Mouse (Mus musculus): Measurements from ENCODE around the gene Gatd1. TPM values are rescaled to one million over a fixed set of nuclear protein-coding genes. Genes with fewer than 3 reads are reported as not detected.
A peak's percentile ranks its signal among the peaks of the same experiment; 100 is the strongest.
"Not testable (repeated sequence)": the region's sequence is repeated elsewhere in the genome, so short reads cannot be mapped to it uniquely, and the experiment has no call there.

Gatd1 gene
- polyA plus RNA-seq, 1 experiment, result 11.1 TPM

DNA sequence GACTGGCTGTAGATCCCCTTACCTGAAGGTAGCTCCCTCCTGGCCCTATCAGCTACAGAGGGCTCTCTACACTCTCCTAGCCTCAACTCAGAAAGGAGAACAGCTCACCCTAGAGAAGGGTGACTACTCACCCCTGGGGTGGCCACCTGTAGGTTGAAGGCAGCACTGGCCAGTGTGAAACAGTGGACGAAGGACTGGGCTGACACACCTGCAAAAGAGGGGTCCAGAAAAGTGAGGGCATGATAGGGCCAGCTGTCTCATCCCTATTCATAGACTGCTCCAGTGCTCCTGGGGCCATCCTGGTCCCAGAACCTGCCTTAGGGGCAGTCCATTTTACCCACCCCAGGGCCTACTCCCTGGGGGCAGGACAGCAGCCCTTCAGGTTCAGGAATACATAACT lies 2.3 kb downstream of the Gatd1 start:
- Histone ChIP-seq H3K27me3 (replicated peaks) (no peaks in the 10 kb centered on the region), H3K9me3 (no peaks in the 10 kb centered on the region), H3K4me1 (peaks cover 55% of the 10 kb centered on the region), H3K4me3 (replicated peaks) (no peak overlapping the region), H3K36me3 (replicated peaks; ENCODE audit: low read length) (peaks cover 45% of the 10 kb centered on the region)
- no peak for TF ChIP-seq FLI1 (IDR thresholded peaks at IDR 0.05; ENCODE audit: low read length)
- no peak for TF ChIP-seq GATA1 (IDR thresholded peaks at IDR 0.05; ENCODE audit: borderline replicate concordance, low read length)

DNA sequence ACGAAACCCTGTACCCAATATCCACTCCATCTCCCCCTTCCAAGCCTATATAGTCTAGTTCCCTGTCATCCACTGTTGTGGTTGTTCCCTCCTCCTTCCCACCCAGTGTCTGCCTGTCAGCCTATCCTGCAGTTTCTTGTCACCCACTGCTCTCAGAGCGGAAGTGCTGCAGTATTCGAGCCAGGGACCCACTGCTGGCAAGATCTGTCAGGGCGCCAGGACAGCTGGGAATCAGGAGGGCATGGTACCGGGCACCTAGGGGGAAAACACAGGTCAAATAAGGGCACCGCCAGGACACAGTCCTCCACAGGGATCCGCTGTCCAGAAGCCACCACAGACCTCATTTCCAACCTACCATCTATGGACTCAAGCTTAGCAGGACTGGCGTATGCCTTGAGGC lies 3.3 kb downstream of the Gatd1 start:
- H3K36me3 ChIP-seq (replicated peaks; ENCODE audit: low read length), result peaks cover 52% of the 10 kb centered on the region
- H3K9me3 ChIP-seq, result no peaks in the 10 kb centered on the region

DNA sequence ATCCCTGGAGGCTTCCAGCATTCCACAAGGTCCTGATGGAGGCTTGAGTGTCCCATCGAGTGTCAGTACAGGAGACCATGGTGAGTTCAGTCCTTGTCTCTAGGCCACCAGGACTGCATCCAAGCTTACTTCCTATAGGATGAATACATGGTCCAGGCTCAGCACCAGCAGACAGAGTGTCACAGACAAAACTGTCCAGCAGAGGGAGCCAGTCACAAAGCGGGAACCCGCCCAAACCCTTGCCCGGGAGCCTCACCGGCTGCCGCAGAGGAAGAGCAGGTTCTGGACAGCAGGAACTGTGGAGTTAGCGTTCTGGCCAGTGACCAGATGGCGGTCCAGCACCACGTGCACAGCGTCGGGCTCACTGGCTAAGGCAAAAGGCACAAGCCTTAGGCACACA lies 5.1 kb downstream of the Gatd1 start:
- Histone ChIP-seq H3K4me3 (replicated peaks) (peak overlapping the region; percentile 38), H3K36me3 (replicated peaks; ENCODE audit: low read length) (peaks cover 67% of the 10 kb centered on the region), H3K9me3 (no peaks in the 10 kb centered on the region), H3K27me3 (replicated peaks) (no peaks in the 10 kb centered on the region), H3K4me1 (peaks cover 40% of the 10 kb centered on the region)
- TF ChIP-seq GATA1 (IDR thresholded peaks at IDR 0.05; ENCODE audit: borderline replicate concordance, low read length) (no peak), FLI1 (IDR thresholded peaks at IDR 0.05; ENCODE audit: low read length) (no peak)

More for the DNA sequence above, 3.3 kb downstream of the Gatd1 start:
- peaks cover 49% of the 10 kb centered on the region for H3K4me1 ChIP-seq
- no peaks in the 10 kb centered on the region for H3K27me3 ChIP-seq (replicated peaks)
- TF ChIP-seq GATA1 (IDR thresholded peaks at IDR 0.05; ENCODE audit: borderline replicate concordance, low read length), result no peak
- no peak for TF ChIP-seq FLI1 (IDR thresholded peaks at IDR 0.05; ENCODE audit: low read length)
- no peak overlapping the region for H3K4me3 ChIP-seq (replicated peaks)

DNA sequence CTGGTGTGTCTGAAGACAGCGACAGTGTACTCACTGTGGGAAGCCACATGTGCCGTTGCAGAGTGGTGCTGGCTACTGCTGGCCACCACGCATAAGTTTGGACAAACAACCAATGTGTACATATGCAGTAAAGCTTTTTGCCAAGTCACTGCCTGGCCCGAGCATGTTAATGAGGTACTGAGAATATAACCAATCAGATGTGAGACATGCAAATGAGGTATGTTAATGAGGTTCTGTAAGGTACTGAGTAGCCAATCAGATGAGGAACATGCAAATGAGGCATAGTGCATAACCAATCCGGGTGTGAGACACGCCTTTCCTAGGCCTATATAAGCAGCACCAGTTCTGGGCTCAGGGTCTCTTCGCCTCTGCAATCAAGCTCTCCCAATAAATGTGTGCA lies 6.3 kb downstream of the Gatd1 start:
- H3K9me3 ChIP-seq, result not testable (repeated sequence)

DNA sequence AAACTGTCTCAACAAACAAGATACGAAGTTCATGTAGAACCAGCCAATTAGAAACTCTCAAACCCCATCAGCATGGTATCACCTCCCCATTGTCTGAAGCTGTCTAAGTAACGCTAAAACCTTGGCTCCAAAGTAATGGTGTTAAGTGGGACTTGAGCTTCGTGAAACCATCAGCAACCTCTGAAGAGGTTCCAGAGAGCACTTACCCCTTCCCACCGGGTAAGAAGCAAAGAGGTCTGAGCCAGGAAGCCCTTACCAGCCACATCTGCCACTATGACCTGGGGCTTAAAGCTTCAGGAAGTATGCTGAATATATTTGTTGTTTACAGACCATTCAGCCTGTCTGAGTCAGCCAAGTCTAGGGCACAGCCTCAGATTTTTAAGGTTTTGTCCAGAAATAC lies 8.5 kb downstream of the Gatd1 start:
- Histone ChIP-seq H3K4me1 (peaks cover 40% of the 10 kb centered on the region), H3K9me3 (no peaks in the 10 kb centered on the region), H3K27me3 (replicated peaks) (no peaks in the 10 kb centered on the region), H3K4me3 (replicated peaks) (no peak overlapping the region), H3K36me3 (replicated peaks; ENCODE audit: low read length) (peaks cover 82% of the 10 kb centered on the region)
- TF ChIP-seq GATA1 (IDR thresholded peaks at IDR 0.05; ENCODE audit: borderline replicate concordance, low read length) (no peak), FLI1 (IDR thresholded peaks at IDR 0.05; ENCODE audit: low read length) (no peak)

More for the DNA sequence above, 6.3 kb downstream of the Gatd1 start:
- H3K36me3 ChIP-seq (replicated peaks; ENCODE audit: low read length), result peaks cover 79% of the 10 kb centered on the region
- H3K4me1 ChIP-seq, result peaks cover 39% of the 10 kb centered on the region
- H3K4me3 ChIP-seq (replicated peaks); H3K27me3 ChIP-seq (replicated peaks): not testable (repeated sequence)

DNA sequence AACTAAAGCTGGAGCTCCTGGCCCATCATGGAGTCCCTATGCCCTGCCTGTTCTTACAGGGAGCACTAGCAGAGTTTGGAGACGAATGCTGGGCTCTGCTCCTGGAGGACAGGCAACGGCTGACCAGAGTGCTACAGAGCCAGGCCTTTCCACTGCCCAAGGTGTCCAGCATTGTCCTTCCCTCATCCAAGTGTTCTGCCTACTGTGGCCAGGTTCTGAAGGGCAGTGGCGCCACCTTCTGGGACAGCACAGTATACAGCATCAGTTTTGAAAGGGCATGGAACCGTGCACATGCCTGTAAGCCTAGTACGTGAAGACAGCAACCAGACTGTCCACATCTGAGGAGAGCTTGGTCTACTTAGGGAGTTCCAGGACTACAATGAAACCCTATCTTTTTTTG lies 10.6 kb downstream of the Gatd1 start:
- H3K9me3 ChIP-seq, result no peaks in the 10 kb centered on the region
- H3K4me3 ChIP-seq (replicated peaks), result peak overlapping the region; percentile 42
- TF ChIP-seq FLI1 (IDR thresholded peaks at IDR 0.05; ENCODE audit: low read length), result no peak
- no peak for TF ChIP-seq GATA1 (IDR thresholded peaks at IDR 0.05; ENCODE audit: borderline replicate concordance, low read length)
- H3K36me3 ChIP-seq (replicated peaks; ENCODE audit: low read length), result peaks cover 82% of the 10 kb centered on the region
- H3K4me1 ChIP-seq, result peaks cover 26% of the 10 kb centered on the region
- H3K27me3 ChIP-seq (replicated peaks), result no peaks in the 10 kb centered on the region

DNA sequence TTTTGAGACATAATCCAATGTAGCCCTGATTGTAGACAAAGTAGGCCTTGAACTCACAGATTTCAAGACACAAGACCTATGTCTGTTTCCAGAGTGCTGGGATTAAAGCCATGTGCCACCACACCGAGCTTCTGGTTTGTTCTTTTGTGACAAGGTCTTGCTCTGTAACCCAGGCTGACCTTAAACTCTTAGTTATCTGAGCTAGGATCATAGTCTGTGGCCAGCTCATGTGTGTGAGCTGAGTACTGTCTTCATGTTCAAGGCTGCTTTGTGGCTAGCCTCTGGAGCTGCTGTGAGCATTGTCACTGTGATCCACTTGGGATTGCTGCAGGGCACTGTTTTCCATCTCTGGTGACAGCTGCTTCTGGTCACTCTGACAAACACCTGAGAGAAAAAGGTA lies 18.6 kb downstream of the Gatd1 start:
- Histone ChIP-seq H3K4me3 (replicated peaks) (peak overlapping the region; percentile 67), H3K36me3 (replicated peaks; ENCODE audit: low read length) (peaks cover 50% of the 10 kb centered on the region), H3K4me1 (peaks cover 63% of the 10 kb centered on the region), H3K9me3 (no peaks in the 10 kb centered on the region), H3K27me3 (replicated peaks) (no peaks in the 10 kb centered on the region)
- no peak for TF ChIP-seq FLI1 (IDR thresholded peaks at IDR 0.05; ENCODE audit: low read length)
- no peak for TF ChIP-seq GATA1 (IDR thresholded peaks at IDR 0.05; ENCODE audit: borderline replicate concordance, low read length)

DNA sequence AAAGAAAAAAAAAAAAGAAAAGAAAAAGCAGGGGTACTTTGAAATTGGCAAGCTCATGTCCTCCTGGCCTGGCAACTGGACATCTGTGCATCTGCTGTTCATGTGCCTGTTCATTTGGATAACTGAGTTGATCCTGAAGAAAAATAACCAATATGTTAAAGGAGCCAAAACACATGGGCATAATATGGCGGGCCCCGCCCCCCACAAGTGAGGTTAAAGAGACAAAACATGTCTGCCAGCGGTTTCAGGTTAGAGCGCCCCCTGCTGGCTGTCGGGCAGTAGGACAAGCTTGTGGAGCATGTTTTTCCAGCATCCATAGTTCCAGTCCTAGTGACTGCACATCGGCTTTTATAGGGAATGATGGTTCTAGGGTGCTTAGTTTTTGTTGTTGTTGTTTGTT lies 19.2 kb downstream of the Gatd1 start:
- Histone ChIP-seq H3K9me3 (no peaks in the 10 kb centered on the region), H3K4me3 (replicated peaks) (peak overlapping the region; percentile 77), H3K27me3 (replicated peaks) (no peaks in the 10 kb centered on the region), H3K4me1 (peaks cover 68% of the 10 kb centered on the region), H3K36me3 (replicated peaks; ENCODE audit: low read length) (peaks cover 45% of the 10 kb centered on the region)
- no peak for TF ChIP-seq FLI1 (IDR thresholded peaks at IDR 0.05; ENCODE audit: low read length)

DNA sequence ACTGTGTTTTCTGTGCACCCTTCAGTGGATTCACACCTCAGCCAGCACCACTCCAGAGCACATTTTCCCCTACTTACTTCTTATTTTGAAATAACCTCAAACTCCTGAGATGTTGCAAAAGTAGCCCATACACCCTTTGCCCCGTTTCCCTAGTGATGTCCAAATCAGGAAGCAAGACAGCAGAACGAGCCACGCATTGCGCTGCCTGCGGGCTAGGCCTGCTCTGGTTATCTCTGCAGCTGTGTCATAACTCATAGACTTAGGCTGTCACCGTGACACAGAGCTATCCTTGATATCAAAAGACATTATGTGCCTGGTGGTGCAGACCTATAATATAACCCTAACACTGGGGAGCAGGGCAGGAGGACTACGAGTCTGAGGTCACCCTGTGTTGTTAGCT lies 19.8 kb downstream of the Gatd1 start:
- peaks cover 74% of the 10 kb centered on the region for H3K4me1 ChIP-seq
- peaks cover 39% of the 10 kb centered on the region for H3K36me3 ChIP-seq (replicated peaks; ENCODE audit: low read length)
- no peaks in the 10 kb centered on the region for H3K9me3 ChIP-seq
- peak overlapping the region; percentile 85 for H3K4me3 ChIP-seq (replicated peaks)
- TF ChIP-seq GATA1 (IDR thresholded peaks at IDR 0.05; ENCODE audit: borderline replicate concordance, low read length), result peak; percentile 89
- no peak for TF ChIP-seq FLI1 (IDR thresholded peaks at IDR 0.05; ENCODE audit: low read length)
- no peaks in the 10 kb centered on the region for H3K27me3 ChIP-seq (replicated peaks)

DNA sequence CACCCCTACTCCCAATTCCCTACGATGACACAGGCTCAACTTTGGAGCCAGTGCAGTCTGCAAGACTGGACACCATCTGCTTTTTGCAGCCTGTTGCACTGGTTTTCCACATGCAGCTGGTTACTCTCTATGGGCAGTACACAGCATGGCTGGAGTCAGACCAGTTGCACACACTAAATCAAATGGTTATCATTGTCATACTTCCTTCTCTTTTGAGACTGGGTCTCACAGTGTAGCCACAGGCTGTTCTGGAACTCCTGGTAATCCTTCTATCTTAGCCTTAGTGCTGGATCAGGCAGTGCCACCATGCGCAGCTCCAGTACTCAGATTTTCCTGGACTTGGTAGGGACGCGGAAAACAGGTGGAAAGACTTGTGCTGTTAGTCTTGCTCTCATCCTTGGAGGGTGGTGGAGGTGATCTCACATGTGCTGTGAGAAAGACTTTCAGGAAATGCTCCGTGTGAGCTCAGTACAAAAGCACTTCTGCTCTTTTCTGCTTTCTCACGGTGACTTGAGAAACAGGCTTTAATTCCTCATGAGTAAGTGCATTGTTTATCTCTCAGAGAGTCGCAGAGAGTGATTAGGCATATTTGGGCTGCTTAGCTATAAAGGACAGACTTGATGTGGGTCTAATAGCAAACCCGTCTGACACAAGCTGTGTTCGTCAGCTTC lies 21.2 kb downstream of the Gatd1 start:
- TF ChIP-seq FLI1 (IDR thresholded peaks at IDR 0.05; ENCODE audit: low read length) (no peak), GATA1 (IDR thresholded peaks at IDR 0.05; ENCODE audit: borderline replicate concordance, low read length) (peak; percentile 85; the same call in 2 of the 3 replicates)
- Histone ChIP-seq H3K27me3 (replicated peaks) (no peaks in the 10 kb centered on the region), H3K9me3 (no peaks in the 10 kb centered on the region), H3K4me1 (peaks cover 82% of the 10 kb centered on the region), H3K4me3 (replicated peaks) (peak overlapping the region; percentile 98), H3K36me3 (replicated peaks; ENCODE audit: low read length) (peaks cover 24% of the 10 kb centered on the region)
